Mouse (Mus musculus): ENCODE data around the gene Shroom1. TPM values are rescaled to one million over a fixed set of nuclear protein-coding genes. Genes with fewer than 3 reads are reported as not detected.

Shroom1 gene
- polyA plus RNA-seq, 1 experiment = 2.4 TPM

DNA sequence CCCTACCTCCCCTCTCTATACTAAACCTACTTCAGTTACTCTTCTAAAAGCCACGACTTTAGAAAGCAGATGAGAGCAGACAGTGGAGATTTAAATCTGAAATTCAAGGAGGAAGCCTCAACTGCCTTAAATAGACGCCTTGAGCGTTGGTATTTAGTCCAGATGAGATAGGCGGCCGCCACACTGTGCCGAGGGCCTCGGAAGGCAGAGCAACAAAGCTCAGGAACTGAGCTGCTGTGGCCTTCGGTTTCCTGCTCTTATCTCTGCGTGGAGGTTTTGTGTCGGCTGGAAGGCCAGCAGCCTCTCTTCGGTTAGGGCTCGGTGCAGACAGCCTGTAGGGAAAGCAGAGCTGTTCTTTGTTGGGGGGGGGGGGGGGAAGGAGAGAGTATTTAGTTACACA, 15.1 kb upstream of the Shroom1 start:
- Histone ChIP-seq H3K27ac (ENCODE audit: insufficient read depth, low read length) (no peak overlapping the region), H3K4me1 (ENCODE audit: control insufficient read depth, insufficient read depth, low read length) (no peaks in the 10 kb centered on the region), H3K4me3 (ENCODE audit: insufficient read depth, low read length) (no peak overlapping the region)
- TF ChIP-seq POLR2A (IDR thresholded peaks at IDR 0.05; ENCODE audit: low read depth, low read length) (no peak), CTCF (IDR thresholded peaks at IDR 0.05; ENCODE audit: borderline replicate concordance, insufficient read depth, low read length) (no peak)

DNA sequence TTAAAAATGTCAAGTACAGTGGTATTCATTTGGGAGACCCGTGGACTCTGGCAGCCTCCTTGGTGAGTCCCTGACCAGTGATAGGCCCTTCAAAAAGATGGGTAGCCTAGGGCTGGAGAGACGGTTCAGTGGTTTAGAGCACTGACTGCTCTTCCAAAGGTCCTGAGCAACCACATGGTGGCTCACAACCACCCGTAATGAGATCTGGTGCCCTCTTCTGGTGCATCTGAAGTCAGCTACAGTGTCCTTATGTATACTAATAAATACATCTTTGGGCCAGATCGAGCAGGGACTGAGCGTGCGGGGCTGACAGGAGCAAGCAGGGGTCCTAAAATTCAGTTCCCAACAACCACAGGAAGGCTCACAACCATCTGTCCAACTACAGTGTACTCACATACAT, 13.1 kb upstream of the Shroom1 start:
- Histone ChIP-seq H3K27ac (ENCODE audit: insufficient read depth, low read length) (no peak overlapping the region), H3K4me1 (ENCODE audit: control insufficient read depth, insufficient read depth, low read length) (no peaks in the 10 kb centered on the region), H3K4me3 (ENCODE audit: insufficient read depth, low read length) (no peak overlapping the region)
- no peak for TF ChIP-seq POLR2A (IDR thresholded peaks at IDR 0.05; ENCODE audit: low read depth, low read length)
- TF ChIP-seq CTCF (IDR thresholded peaks at IDR 0.05; ENCODE audit: borderline replicate concordance, insufficient read depth, low read length) = peak; percentile 32; the same call in 1 of the 2 replicates

DNA sequence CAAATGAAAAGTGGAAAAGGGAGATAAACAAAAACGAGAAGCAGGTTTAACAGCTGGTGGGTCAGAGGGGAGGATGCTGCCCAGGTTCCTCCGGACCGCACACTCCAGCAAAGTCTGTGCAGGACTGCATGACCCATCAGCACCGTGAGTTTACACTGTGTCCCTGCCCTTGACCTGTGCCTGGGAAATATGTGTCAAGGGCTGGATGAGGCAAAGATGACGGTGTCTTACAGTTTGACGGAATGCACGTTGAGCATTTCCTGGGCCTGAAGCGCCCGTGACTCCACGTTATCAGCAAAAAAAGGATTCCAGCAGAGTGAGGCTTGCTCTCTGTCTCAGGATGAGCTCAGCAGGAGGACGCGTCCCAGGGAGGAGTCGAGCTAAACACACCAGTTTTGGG, 11.4 kb upstream of the Shroom1 start:
- H3K27ac ChIP-seq (ENCODE audit: insufficient read depth, low read length) = no peak overlapping the region
- H3K4me3 ChIP-seq (ENCODE audit: insufficient read depth, low read length) = no peak overlapping the region
- H3K4me1 ChIP-seq (ENCODE audit: control insufficient read depth, insufficient read depth, low read length) = no peaks in the 10 kb centered on the region
- TF ChIP-seq CTCF (IDR thresholded peaks at IDR 0.05; ENCODE audit: borderline replicate concordance, insufficient read depth, low read length) (no peak), POLR2A (IDR thresholded peaks at IDR 0.05; ENCODE audit: low read depth, low read length) (no peak)

DNA sequence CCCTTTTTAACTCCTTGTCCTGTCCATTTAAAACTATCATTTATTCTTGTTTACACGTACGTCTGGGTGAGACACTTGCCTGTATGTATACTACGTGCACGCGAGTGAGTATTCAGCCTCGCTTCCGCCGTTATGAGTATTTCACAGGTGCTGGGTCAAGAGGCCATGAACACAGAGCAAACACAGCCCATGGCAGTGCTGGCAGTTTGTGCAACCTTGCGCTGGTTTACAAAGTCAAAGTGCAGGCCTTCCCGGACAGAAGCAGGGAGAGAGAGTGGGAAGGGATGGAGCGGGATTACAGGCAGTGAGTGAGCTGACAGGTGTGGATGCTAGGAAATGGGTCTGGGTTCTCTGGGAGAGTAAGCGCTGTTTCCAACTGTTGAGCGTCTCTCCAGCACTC, 10.8 kb upstream of the Shroom1 start:
- H3K4me3 ChIP-seq (ENCODE audit: insufficient read depth, low read length) = no peak overlapping the region
- no peaks in the 10 kb centered on the region for H3K4me1 ChIP-seq (ENCODE audit: control insufficient read depth, insufficient read depth, low read length)
- H3K27ac ChIP-seq (ENCODE audit: insufficient read depth, low read length) = no peak overlapping the region
- TF ChIP-seq POLR2A (IDR thresholded peaks at IDR 0.05; ENCODE audit: low read depth, low read length) = no peak
- TF ChIP-seq CTCF (IDR thresholded peaks at IDR 0.05; ENCODE audit: borderline replicate concordance, insufficient read depth, low read length) = no peak

DNA sequence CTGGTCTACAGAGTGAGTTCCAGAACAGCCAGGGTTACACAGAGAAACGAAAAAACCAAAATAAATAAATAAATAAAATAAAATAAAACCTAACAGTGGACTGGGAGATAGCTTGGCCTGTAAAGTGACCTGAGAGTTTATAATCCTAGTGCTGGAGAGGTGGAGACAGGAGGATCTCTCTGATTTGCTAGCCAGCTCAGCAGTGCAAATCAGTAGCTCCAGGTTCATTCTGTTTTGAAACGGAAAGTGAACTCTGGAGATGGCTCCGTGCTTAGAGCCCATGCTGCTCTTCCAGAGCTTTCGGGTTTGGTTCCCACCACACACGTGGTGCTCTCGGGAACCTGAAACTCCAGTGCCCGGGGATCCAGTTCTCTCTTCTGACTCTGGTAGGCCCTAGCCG, 9.0 kb upstream of the Shroom1 start:
- no peaks in the 10 kb centered on the region for H3K4me1 ChIP-seq (ENCODE audit: control insufficient read depth, insufficient read depth, low read length)
- H3K27ac ChIP-seq (ENCODE audit: insufficient read depth, low read length) = no peak overlapping the region
- H3K4me3 ChIP-seq (ENCODE audit: insufficient read depth, low read length) = no peak overlapping the region
- no peak for TF ChIP-seq CTCF (IDR thresholded peaks at IDR 0.05; ENCODE audit: borderline replicate concordance, insufficient read depth, low read length)
- TF ChIP-seq POLR2A (IDR thresholded peaks at IDR 0.05; ENCODE audit: low read depth, low read length) = no peak

DNA sequence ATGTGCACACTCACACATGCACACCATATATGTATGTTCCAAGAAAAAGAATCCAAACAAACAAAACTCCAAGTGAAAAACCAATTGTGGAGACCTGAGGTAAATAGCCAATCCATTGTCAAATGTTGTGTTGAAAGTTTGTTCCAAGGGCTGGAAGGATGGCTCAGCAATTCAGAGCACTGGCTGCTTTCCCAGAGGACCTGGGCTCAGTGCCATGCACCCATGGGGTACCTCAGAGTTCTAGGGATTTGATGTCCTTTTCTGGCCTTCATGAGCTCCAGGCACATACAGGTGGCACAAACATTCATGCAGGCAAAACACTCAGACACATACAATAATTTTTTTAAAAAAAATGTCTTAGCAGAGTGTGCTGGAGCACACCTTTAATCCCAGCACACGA, 8.5 kb upstream of the Shroom1 start:
- TF ChIP-seq POLR2A (IDR thresholded peaks at IDR 0.05; ENCODE audit: low read depth, low read length) = no peak
- no peak for TF ChIP-seq CTCF (IDR thresholded peaks at IDR 0.05; ENCODE audit: borderline replicate concordance, insufficient read depth, low read length)
- Histone ChIP-seq H3K27ac (ENCODE audit: insufficient read depth, low read length) (no peak overlapping the region), H3K4me3 (ENCODE audit: insufficient read depth, low read length) (no peak overlapping the region), H3K4me1 (ENCODE audit: control insufficient read depth, insufficient read depth, low read length) (no peaks in the 10 kb centered on the region)

DNA sequence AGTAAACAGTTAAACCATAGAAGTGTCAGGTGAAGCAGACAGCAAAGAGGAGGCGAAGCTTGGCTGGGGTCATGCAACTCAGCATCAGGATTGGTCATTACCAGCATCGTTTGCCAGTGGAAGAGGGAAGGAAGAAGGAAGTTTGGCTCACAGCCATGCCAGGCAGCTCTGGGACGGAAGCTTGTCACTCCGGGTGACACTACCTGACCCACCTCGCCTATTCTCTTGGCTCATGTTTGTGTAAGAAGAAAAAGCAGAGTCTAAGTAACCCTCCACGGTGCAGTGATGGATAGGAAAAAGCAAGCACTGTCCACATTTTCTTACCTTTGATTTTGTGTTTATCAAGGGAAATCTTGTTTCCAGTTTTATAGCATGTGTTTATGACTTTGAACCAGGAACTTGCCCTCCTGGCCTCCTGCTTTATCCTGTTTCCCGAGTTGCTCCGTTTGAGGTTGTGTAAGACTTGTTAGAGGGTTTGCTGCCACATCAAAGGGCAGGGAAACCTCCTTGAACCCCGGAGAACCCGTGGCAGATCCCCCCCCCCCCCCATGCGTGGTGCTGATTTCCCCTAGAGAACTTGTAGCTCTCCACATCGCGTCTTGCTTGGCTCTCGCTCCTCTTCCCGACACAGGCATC, 6.8 kb upstream of the Shroom1 start:
- Histone ChIP-seq H3K27ac (ENCODE audit: insufficient read depth, low read length) (no peak overlapping the region), H3K4me3 (ENCODE audit: insufficient read depth, low read length) (no peak overlapping the region)
- TF ChIP-seq POLR2A (IDR thresholded peaks at IDR 0.05; ENCODE audit: low read depth, low read length) (no peak), CTCF (IDR thresholded peaks at IDR 0.05; ENCODE audit: borderline replicate concordance, insufficient read depth, low read length) (no peak)

DNA sequence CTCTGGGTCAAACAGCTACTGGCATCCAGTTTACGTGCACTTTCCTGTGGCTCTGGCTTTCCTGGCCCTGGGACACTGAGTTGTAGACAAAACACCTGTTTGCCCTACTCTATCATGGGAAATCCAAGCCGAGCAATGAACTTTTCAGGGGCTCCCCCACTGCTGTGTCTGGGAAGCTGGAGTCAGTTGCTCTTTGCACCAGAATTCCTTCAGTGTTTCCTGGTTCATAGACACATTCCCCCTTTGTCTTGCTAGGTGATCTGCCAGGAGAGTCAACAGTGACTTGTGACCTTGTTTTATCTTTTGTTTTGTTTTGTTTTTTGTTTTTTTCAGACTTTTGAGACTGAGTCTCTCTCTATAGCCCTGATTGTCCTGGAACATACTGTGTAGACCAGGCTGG, 5.6 kb upstream of the Shroom1 start:
- no peak for TF ChIP-seq CTCF (IDR thresholded peaks at IDR 0.05; ENCODE audit: borderline replicate concordance, insufficient read depth, low read length)
- TF ChIP-seq POLR2A (IDR thresholded peaks at IDR 0.05; ENCODE audit: low read depth, low read length) = no peak
- H3K4me1 ChIP-seq (ENCODE audit: control insufficient read depth, insufficient read depth, low read length) = no peaks in the 10 kb centered on the region

More for the DNA sequence above, 6.8 kb upstream of the Shroom1 start:
- no peaks in the 10 kb centered on the region for H3K4me1 ChIP-seq (ENCODE audit: control insufficient read depth, insufficient read depth, low read length)

DNA sequence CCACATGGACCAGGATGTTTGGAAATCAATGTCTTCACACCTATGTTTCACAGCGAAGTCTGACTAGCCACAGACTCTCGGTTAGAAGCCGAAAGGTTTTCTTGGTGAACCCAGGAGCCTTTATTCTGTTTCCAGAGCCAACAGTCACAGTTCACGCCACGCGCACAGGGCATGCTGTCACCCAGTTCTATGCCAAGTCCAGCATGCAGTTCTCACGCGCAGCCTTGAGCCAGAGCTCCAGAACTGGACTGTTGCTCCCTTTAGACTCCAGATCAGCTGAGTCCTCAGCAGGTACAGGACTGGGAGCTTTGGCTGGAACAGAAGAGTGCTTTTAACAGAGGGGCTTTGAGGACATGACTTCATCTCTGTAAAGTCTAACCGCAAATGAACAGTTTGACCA, 4.6 kb upstream of the Shroom1 start:
- no peak for TF ChIP-seq POLR2A (IDR thresholded peaks at IDR 0.05; ENCODE audit: low read depth, low read length)
- no peak for TF ChIP-seq CTCF (IDR thresholded peaks at IDR 0.05; ENCODE audit: borderline replicate concordance, insufficient read depth, low read length)
- Histone ChIP-seq H3K4me1 (ENCODE audit: control insufficient read depth, insufficient read depth, low read length) (no peaks in the 10 kb centered on the region), H3K27ac (ENCODE audit: insufficient read depth, low read length) (no peak overlapping the region), H3K4me3 (ENCODE audit: insufficient read depth, low read length) (no peak overlapping the region)

More for the DNA sequence above, 5.6 kb upstream of the Shroom1 start:
- no peak overlapping the region for H3K27ac ChIP-seq (ENCODE audit: insufficient read depth, low read length)
- no peak overlapping the region for H3K4me3 ChIP-seq (ENCODE audit: insufficient read depth, low read length)

DNA sequence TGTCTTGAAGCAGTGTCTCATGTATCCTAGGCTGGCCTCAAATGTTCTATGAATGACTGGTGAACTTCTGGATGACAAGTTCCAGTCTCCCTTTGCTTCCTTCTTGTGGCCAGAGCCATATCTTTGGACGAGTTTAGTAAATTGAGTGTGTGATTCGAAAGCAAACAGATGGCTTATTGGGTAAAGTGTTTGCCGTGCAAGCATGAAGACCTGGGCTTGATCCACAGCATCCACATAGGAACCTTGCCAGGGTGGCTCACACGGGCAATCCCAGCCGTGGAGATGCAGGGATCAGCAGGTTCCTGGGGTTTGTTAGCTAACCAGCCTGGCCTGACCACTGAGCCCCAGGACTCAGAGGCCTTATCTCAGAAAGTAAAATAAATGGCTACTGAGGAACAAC, 4.0 kb upstream of the Shroom1 start:
- Histone ChIP-seq H3K4me1 (ENCODE audit: control insufficient read depth, insufficient read depth, low read length) (no peaks in the 10 kb centered on the region), H3K4me3 (ENCODE audit: insufficient read depth, low read length) (no peak overlapping the region), H3K27ac (ENCODE audit: insufficient read depth, low read length) (no peak overlapping the region)
- no peak for TF ChIP-seq POLR2A (IDR thresholded peaks at IDR 0.05; ENCODE audit: low read depth, low read length)
- no peak for TF ChIP-seq CTCF (IDR thresholded peaks at IDR 0.05; ENCODE audit: borderline replicate concordance, insufficient read depth, low read length)
